Mouse (Mus musculus): ENCODE measurements around the gene Hmcn1. TPM values are rescaled to one million over a fixed set of nuclear protein-coding genes. Genes with fewer than 3 reads are reported as not detected.
A peak's percentile ranks its signal among the peaks of the same experiment; 100 is the strongest.

Hmcn1 gene
- total and polyA plus RNA-seq, 3 experiments: not detected

- Histone ChIP-seq H3K36me3 (ENCODE audit: control insufficient read depth in 1 of 2, insufficient read depth in 2 of 2, low read length in 2 of 2) (no peaks in the 10 kb centered on the region), H3K9ac (ENCODE audit: control insufficient read depth, low read depth, low read length, poor library complexity, severe bottlenecking) (no peak overlapping the region), H3K9me3 (replicated peaks; ENCODE audit: insufficient read depth, low read length) (no peaks in the 10 kb centered on the region), H3K4me3 (ENCODE audit: control insufficient read depth in 1 of 2, insufficient read depth in 1 of 2, low read depth in 2 of 2, low read length in 2 of 2) (no peak overlapping the region), H3K4me1 (ENCODE audit: control insufficient read depth in 1 of 2, insufficient read depth in 2 of 2, low read length in 2 of 2) (no peaks in the 10 kb centered on the region), H3K27ac (ENCODE audit: control insufficient read depth, low read depth, low read length) (no peak overlapping the region), H3K79me2 (ENCODE audit: control insufficient read depth, insufficient read depth, low read length, poor library complexity) (no peaks in the 10 kb centered on the region), H3K27me3 (ENCODE audit: control insufficient read depth in 1 of 2, insufficient read depth in 2 of 2, low read length in 2 of 2) (0 out of 4 replicates have a peak, but pooled peaks cover 0 to 2% of the 10 kb centered on the region in 2 experiments)
- peak; percentile 7; the same call in 1 of the 2 replicates for TF ChIP-seq RAD21 (IDR thresholded peaks at IDR 0.05; ENCODE audit: low read depth, low read length)
- peak in 1 of 3 experiments; percentile 32; a peak in 2 of 6 replicates for TF ChIP-seq CTCF (IDR thresholded peaks at IDR 0.05 in 2 of 3, conservative IDR thresholded peaks at IDR 0.05 in 1 of 3; ENCODE audit: control insufficient read depth in 1 of 3, insufficient read depth in 1 of 3, low read depth in 2 of 3, low read length in 3 of 3, poor library complexity in 1 of 3, severe bottlenecking in 1 of 3)
- TF ChIP-seq SIN3A (IDR thresholded peaks at IDR 0.05; ENCODE audit: low read length): no peak
- no peak for TF ChIP-seq NELFE (IDR thresholded peaks at IDR 0.05; ENCODE audit: low read depth, low read length)
- TF ChIP-seq MAZ (IDR thresholded peaks at IDR 0.05; ENCODE audit: low read depth, low read length): no peak
- no peak for TF ChIP-seq GATA1 (IDR thresholded peaks at IDR 0.05; ENCODE audit: low read depth, low read length)
- TF ChIP-seq ZKSCAN1 (IDR thresholded peaks at IDR 0.05; ENCODE audit: low read depth, low read length): no peak
- TF ChIP-seq CHD1 (IDR thresholded peaks at IDR 0.05; ENCODE audit: low read depth, low read length): no peak
- TF ChIP-seq MXI1 (IDR thresholded peaks at IDR 0.05; ENCODE audit: low read depth, low read length): no peak
- TF ChIP-seq USF1 (IDR thresholded peaks at IDR 0.05; ENCODE audit: low read depth, low read length): no peak
- no peak for TF ChIP-seq POLR2A (IDR thresholded peaks at IDR 0.05; ENCODE audit: control insufficient read depth in 1 of 2, insufficient read depth in 1 of 2, low read depth in 1 of 2, low read length in 2 of 2, poor library complexity in 1 of 2)
- TF ChIP-seq CHD2 (IDR thresholded peaks at IDR 0.05; ENCODE audit: low read length): no peak
- TF ChIP-seq JUND (IDR thresholded peaks at IDR 0.05; ENCODE audit: low read depth, low read length): no peak
- no peak for TF ChIP-seq TAL1 (IDR thresholded peaks at IDR 0.05; ENCODE audit: low read length)
- no peak for TF ChIP-seq E2F4 (IDR thresholded peaks at IDR 0.05; ENCODE audit: borderline replicate concordance, low read depth, low read length)
- TF ChIP-seq BHLHE40 (IDR thresholded peaks at IDR 0.05; ENCODE audit: borderline replicate concordance, low read depth, low read length): no peak
- no peak for TF ChIP-seq SMC3 (IDR thresholded peaks at IDR 0.05; ENCODE audit: low read depth, low read length)
- no peak for DNase-seq (ENCODE audit: low read depth, low spot score)
Measured at GRCm38 (mm10) chr1:150779902-150780301, 213.3 kb downstream of the Hmcn1 start.

- DNase-seq (ENCODE audit: low read depth, low spot score): no peak
- Histone ChIP-seq H3K4me1 (ENCODE audit: control insufficient read depth in 1 of 2, insufficient read depth in 2 of 2, low read length in 2 of 2) (no peaks in the 10 kb centered on the region), H3K36me3 (ENCODE audit: control insufficient read depth in 1 of 2, insufficient read depth in 2 of 2, low read length in 2 of 2) (no peaks in the 10 kb centered on the region), H3K9me3 (replicated peaks; ENCODE audit: insufficient read depth, low read length) (no peaks in the 10 kb centered on the region), H3K27me3 (ENCODE audit: control insufficient read depth in 1 of 2, insufficient read depth in 2 of 2, low read length in 2 of 2) (0 out of 4 replicates have a peak, but pooled peaks cover 0 to 2% of the 10 kb centered on the region in 2 experiments), H3K9ac (ENCODE audit: control insufficient read depth, low read depth, low read length, poor library complexity, severe bottlenecking) (no peak overlapping the region), H3K79me2 (ENCODE audit: control insufficient read depth, insufficient read depth, low read length, poor library complexity) (no peaks in the 10 kb centered on the region), H3K4me3 (ENCODE audit: control insufficient read depth in 1 of 2, insufficient read depth in 1 of 2, low read depth in 2 of 2, low read length in 2 of 2) (no peak overlapping the region), H3K27ac (ENCODE audit: control insufficient read depth, low read depth, low read length) (no peak overlapping the region)
- TF ChIP-seq JUND (IDR thresholded peaks at IDR 0.05; ENCODE audit: low read depth, low read length): no peak
- no peak for TF ChIP-seq POLR2AphosphoS2 (IDR thresholded peaks at IDR 0.05; ENCODE audit: low read length)
- TF ChIP-seq NELFE (IDR thresholded peaks at IDR 0.05; ENCODE audit: low read depth, low read length): no peak
- TF ChIP-seq ZMIZ1 (IDR thresholded peaks at IDR 0.05; ENCODE audit: low read depth, low read length): no peak
- no peak for TF ChIP-seq GABPA (IDR thresholded peaks at IDR 0.05; ENCODE audit: low read depth, low read length)
- TF ChIP-seq ZKSCAN1 (IDR thresholded peaks at IDR 0.05; ENCODE audit: low read depth, low read length): no peak
- TF ChIP-seq POLR2A (IDR thresholded peaks at IDR 0.05; ENCODE audit: control insufficient read depth in 1 of 2, insufficient read depth in 1 of 2, low read depth in 1 of 2, low read length in 2 of 2, poor library complexity in 1 of 2): no peak
- TF ChIP-seq GATA1 (IDR thresholded peaks at IDR 0.05; ENCODE audit: low read depth, low read length): no peak
- TF ChIP-seq MYB (IDR thresholded peaks at IDR 0.05; ENCODE audit: low read depth, low read length): no peak
- TF ChIP-seq SIN3A (IDR thresholded peaks at IDR 0.05; ENCODE audit: low read length): no peak
- TF ChIP-seq TCF12 (IDR thresholded peaks at IDR 0.05; ENCODE audit: low read depth, low read length): no peak
- no peak for TF ChIP-seq USF2 (IDR thresholded peaks at IDR 0.05; ENCODE audit: borderline replicate concordance in 1 of 2, insufficient read depth in 1 of 2, low read depth in 1 of 2, low read length in 2 of 2)
- no peak for TF ChIP-seq RAD21 (IDR thresholded peaks at IDR 0.05; ENCODE audit: low read depth, low read length)
- TF ChIP-seq EP300 (IDR thresholded peaks at IDR 0.05; ENCODE audit: low read depth in 1 of 2, low read length in 2 of 2): no peak
- TF ChIP-seq MYC (IDR thresholded peaks at IDR 0.05; ENCODE audit: low read depth, low read length): no peak
Measured at GRCm38 (mm10) chr1:150776741-150777140, 216.5 kb downstream of the Hmcn1 start.
